ENCODE assay signal across 20 mouse cellular contexts in genomic region chr11:93643436-93643835, GRCm38 (mm10).
DNase-seq lines count a peak whose midpoint lies in the region; ATAC-seq lines count a peak whose summit lies in the region.
"Had no signal": no experiment of that assay in that cellular context is flagged by ENCODE, and none has a peak within 500 bp of the region (broad histone marks: within the 10 kb centered on the region; RNA-seq: fewer than 3 reads in every experiment).

No protein-coding gene starts in this region.

- no peak for ATAC-seq in forebrain, embryonic 14.5 days
- ATAC-seq in forebrain, embryonic 15.5 days (replicated peaks): no peak
- no peak for ATAC-seq in midbrain, embryonic 14.5 days (ENCODE audit: low FRiP score, low TSS enrichment)
- ATAC-seq: liver, postnatal 0 days had no signal

- no peaks in the 10 kb centered on the region for H3K27me3 ChIP-seq in forebrain, embryonic 14.5 days (replicated peaks; ENCODE audit: control insufficient read depth, insufficient read depth, low read length)
- H3K27me3 ChIP-seq in forebrain, embryonic 15.5 days: no peaks in the 10 kb centered on the region
- H3K27me3 ChIP-seq in midbrain, embryonic 14.5 days (ENCODE audit: control insufficient read depth, insufficient read depth, low read length): no peaks in the 10 kb centered on the region
- H3K27me3 ChIP-seq: forebrain, embryonic 12.5 days; heart, embryonic 13.5 days; neural tube, embryonic 12.5 days had no signal

- no peaks in the 10 kb centered on the region for H3K9me3 ChIP-seq in forebrain, embryonic 14.5 days (replicated peaks; ENCODE audit: control insufficient read depth, low read length)
- H3K9me3 ChIP-seq in forebrain, embryonic 15.5 days: no peaks in the 10 kb centered on the region
- H3K9me3 ChIP-seq in midbrain, embryonic 14.5 days (ENCODE audit: control insufficient read depth, low read length): no peaks in the 10 kb centered on the region
- H3K9me3 ChIP-seq: forebrain, embryonic 12.5 days; heart, embryonic 13.5 days; neural tube, embryonic 12.5 days had no signal

- no peaks in the 10 kb centered on the region for H3K36me3 ChIP-seq in forebrain, embryonic 14.5 days (ENCODE audit: control insufficient read depth, insufficient read depth, low read length)
- no peaks in the 10 kb centered on the region for H3K36me3 ChIP-seq in forebrain, embryonic 15.5 days
- no peaks in the 10 kb centered on the region for H3K36me3 ChIP-seq in midbrain, embryonic 14.5 days (ENCODE audit: control insufficient read depth, insufficient read depth, low read length)
- H3K36me3 ChIP-seq: forebrain, embryonic 12.5 days; heart, embryonic 13.5 days; neural tube, embryonic 12.5 days had no signal

- WGBS in forebrain, embryonic 14.5 days: 86% methylated on average over 9 of the region's 9 CpGs
- 83% methylated on average over 9 of the region's 9 CpGs for WGBS in forebrain, embryonic 15.5 days
- 96% methylated on average over 9 of the region's 9 CpGs for WGBS in midbrain, embryonic 14.5 days

- DNase-seq in forebrain, embryonic 14.5 days (ENCODE audit: low spot score): peak; percentile 8
- peak; percentile 77 for DNase-seq in cerebellum, adult 11-12 months
- DNase-seq in cerebellum, postnatal 25 days: peak; percentile 79 to 80
- peak; percentile 13 to 47 for DNase-seq in layer of hippocampus, postnatal 14 days (ENCODE audit: low spot score in 2 of 2)
- DNase-seq in midbrain, embryonic 14.5 days: no peak
- no peak for DNase-seq in kidney, adult 18-20 months
- DNase-seq in embryo, embryonic 10 days (ENCODE audit: low spot score): no peak
- DNase-seq: adrenal gland, postnatal 10 days; gastrocnemius, adult 2 months; heart, adult 11 months; heart, postnatal 36 days; kidney, adult 9 months; liver; liver, postnatal 0 days; lung, postnatal 36 days; thymus, adult 18-20 months had no signal

- no peak overlapping the region for H3K4me2 ChIP-seq in forebrain, embryonic 14.5 days (ENCODE audit: low read length)
- no peak overlapping the region for H3K4me2 ChIP-seq in forebrain, embryonic 15.5 days (replicated peaks)
- no peak overlapping the region for H3K4me2 ChIP-seq in midbrain, embryonic 14.5 days (ENCODE audit: low read length)
- H3K4me2 ChIP-seq: forebrain, embryonic 12.5 days; heart, embryonic 13.5 days; neural tube, embryonic 12.5 days had no signal

- no peak overlapping the region for H3K4me3 ChIP-seq in forebrain, embryonic 14.5 days (ENCODE audit: low read depth, low read length)
- H3K4me3 ChIP-seq in forebrain, embryonic 15.5 days: no peak overlapping the region
- no peak overlapping the region for H3K4me3 ChIP-seq in midbrain, embryonic 14.5 days (replicated peaks; ENCODE audit: low read depth, low read length)
- H3K4me3 ChIP-seq: forebrain, embryonic 12.5 days; gastrocnemius, adult 2 months; heart, embryonic 13.5 days; neural tube, embryonic 12.5 days had no signal

- no peak overlapping the region for H3K9ac ChIP-seq in forebrain, embryonic 14.5 days (ENCODE audit: low read length)
- no peak overlapping the region for H3K9ac ChIP-seq in forebrain, embryonic 15.5 days (replicated peaks)
- H3K9ac ChIP-seq in midbrain, embryonic 14.5 days (replicated peaks; ENCODE audit: low read length): no peak overlapping the region
- H3K9ac ChIP-seq: forebrain, embryonic 12.5 days; heart, embryonic 13.5 days; liver, postnatal 0 days; neural tube, embryonic 12.5 days had no signal

- no peak overlapping the region for H3K27ac ChIP-seq in forebrain, embryonic 14.5 days (ENCODE audit: low read depth, low read length)
- no peak overlapping the region for H3K27ac ChIP-seq in forebrain, embryonic 15.5 days (replicated peaks)
- H3K27ac ChIP-seq in midbrain, embryonic 14.5 days (replicated peaks; ENCODE audit: low read depth, low read length): no peak overlapping the region
- H3K27ac ChIP-seq: forebrain, embryonic 12.5 days; gastrocnemius, adult 2 months; heart, embryonic 13.5 days; neural tube, embryonic 12.5 days had no signal

- H3K4me1 ChIP-seq in forebrain, embryonic 14.5 days (ENCODE audit: control insufficient read depth, insufficient read depth, low read length): peaks cover 4% of the 10 kb centered on the region; the same call in 1 of the 2 replicates
- H3K4me1 ChIP-seq in forebrain, embryonic 15.5 days: peaks cover 4% of the 10 kb centered on the region
- H3K4me1 ChIP-seq in midbrain, embryonic 14.5 days (ENCODE audit: control insufficient read depth, insufficient read depth, low read length): no peaks in the 10 kb centered on the region
- H3K4me1 ChIP-seq: neural tube, embryonic 12.5 days had no signal

Comparison
In these comparisons a context has a peak if more than half of its experiments do, and no peak if none do; other contexts are left out.
1. DNase-seq: peak in forebrain, embryonic 14.5 days (single experiment), cerebellum, adult 11-12 months (single experiment), cerebellum, postnatal 25 days (2 of 2) and layer of hippocampus, postnatal 14 days (2 of 2); none in midbrain, embryonic 14.5 days (single experiment), kidney, adult 18-20 months (single experiment) and embryo, embryonic 10 days (single experiment).